Mouse (Mus musculus) limb, embryonic 12.5 days (tissue): ENCODE measurements around the gene Itga6. TPM values are rescaled to one million over a fixed set of nuclear protein-coding genes. Genes with fewer than 3 reads are reported as not detected.
A peak's percentile ranks its signal among the peaks of the same experiment; 100 is the strongest.

Source experiments
- ATAC-seq: fragments of 200-750 bp; cut with Nextera tagmentation; 2 replicates; pipeline ENCODE4 v1.8.0; 2017; ENCODE audit warnings: low read depth, moderate TSS enrichment; ENCODE audit not compliant: insufficient number of reproducible peaks, insufficient read depth, low FRiP score, low TSS enrichment
- H3K27ac ChIP-seq: fragments of 300-500 bp; sonication (generic); 2 replicates; pipeline ENCODE4 v1.5.1; 2016; ENCODE audit warnings: mild to moderate bottlenecking, moderate library complexity
- H3K27me3 ChIP-seq: fragments of 300-500 bp; sonication (generic); 2 replicates; pipeline ENCODE4 v1.6.1; 2016; ENCODE audit warnings: mild to moderate bottlenecking, moderate library complexity
- H3K36me3 ChIP-seq: fragments of 300-500 bp; sonication (generic); 2 replicates; pipeline ENCODE4 v1.6.1; 2016; ENCODE audit warnings: mild to moderate bottlenecking, moderate library complexity
- H3K4me1 ChIP-seq: fragments of 300-500 bp; sonication (generic); replicated peaks from 2 replicates; pipeline ENCODE4 v1.6.1; 2016
- H3K4me2 ChIP-seq: fragments of 300-500 bp; sonication (generic); 2 replicates; pipeline ENCODE4 v1.6.1; 2016; ENCODE audit warnings: mild to moderate bottlenecking, moderate library complexity
- H3K4me3 ChIP-seq: fragments of 300-500 bp; sonication (generic); replicated peaks from 2 replicates; pipeline ENCODE4 v1.5.1; 2016; ENCODE audit warnings: mild to moderate bottlenecking
- H3K9ac ChIP-seq: fragments of 300-500 bp; sonication (generic); replicated peaks from 2 replicates; pipeline ENCODE4 v1.6.1; 2016; ENCODE audit warnings: mild to moderate bottlenecking, moderate library complexity
- H3K9me3 ChIP-seq: fragments of 300-500 bp; sonication (generic); 2 replicates; pipeline ENCODE4 v1.6.1; 2016; ENCODE audit warnings: mild to moderate bottlenecking, moderate library complexity
- WGBS: fragments of 180-500 bp; shearing (Covaris S2); methylation state at CpG from one replicate; pipeline ENCODE4 v1.1.7; 2016; 5-methylcytosine and 5-hydroxymethylcytosine counted together
- polyA plus RNA-seq: library from polyadenylated mRNA; unstranded; fragments of >200 nt; fragmentation: Nextera tagmentation; extraction: Ambion mirVana; gene quantifications from 2 replicates; pipeline ENCODE4 v1.2.1, GENCODE M21; 2016

Itga6 gene
- polyA plus RNA-seq, 1 experiment from 2014 or later: 30.0 TPM

DNA sequence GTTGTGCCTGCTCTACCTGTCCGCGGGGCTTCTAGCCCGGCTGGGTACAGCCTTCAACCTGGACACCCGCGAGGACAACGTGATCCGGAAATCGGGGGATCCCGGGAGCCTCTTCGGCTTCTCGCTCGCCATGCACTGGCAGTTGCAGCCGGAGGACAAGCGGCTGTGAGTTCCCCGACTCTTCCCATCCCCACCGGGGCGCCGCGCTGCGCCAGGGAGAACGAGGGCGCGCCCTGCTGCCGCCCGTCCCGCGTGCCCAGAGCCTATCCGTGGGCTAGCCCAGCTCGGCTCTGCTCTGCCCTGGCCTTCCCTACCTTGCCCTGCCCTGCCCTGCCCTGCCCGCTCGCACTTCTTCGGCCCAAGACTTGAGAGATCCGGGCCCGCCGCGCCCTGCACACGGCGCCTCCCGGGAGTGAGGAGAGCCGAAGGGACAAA lies 41.8 kb downstream of the Itga6 start:
- WGBS: under 1% methylated on average over 40 of the region's 40 CpGs
- Histone ChIP-seq H3K4me2 (peak overlapping the region; percentile 75), H3K9ac (peak overlapping the region; percentile 62), H3K4me1 (peaks cover 12% of the 10 kb centered on the region), H3K27me3 (peaks cover 30% of the 10 kb centered on the region), H3K36me3 (no peaks in the 10 kb centered on the region), H3K27ac (peak overlapping the region; percentile 45), H3K9me3 (no peaks in the 10 kb centered on the region), H3K4me3 (peak overlapping the region; percentile 72)
- peak; percentile 72; the same call in 1 of the 2 replicates for ATAC-seq

DNA sequence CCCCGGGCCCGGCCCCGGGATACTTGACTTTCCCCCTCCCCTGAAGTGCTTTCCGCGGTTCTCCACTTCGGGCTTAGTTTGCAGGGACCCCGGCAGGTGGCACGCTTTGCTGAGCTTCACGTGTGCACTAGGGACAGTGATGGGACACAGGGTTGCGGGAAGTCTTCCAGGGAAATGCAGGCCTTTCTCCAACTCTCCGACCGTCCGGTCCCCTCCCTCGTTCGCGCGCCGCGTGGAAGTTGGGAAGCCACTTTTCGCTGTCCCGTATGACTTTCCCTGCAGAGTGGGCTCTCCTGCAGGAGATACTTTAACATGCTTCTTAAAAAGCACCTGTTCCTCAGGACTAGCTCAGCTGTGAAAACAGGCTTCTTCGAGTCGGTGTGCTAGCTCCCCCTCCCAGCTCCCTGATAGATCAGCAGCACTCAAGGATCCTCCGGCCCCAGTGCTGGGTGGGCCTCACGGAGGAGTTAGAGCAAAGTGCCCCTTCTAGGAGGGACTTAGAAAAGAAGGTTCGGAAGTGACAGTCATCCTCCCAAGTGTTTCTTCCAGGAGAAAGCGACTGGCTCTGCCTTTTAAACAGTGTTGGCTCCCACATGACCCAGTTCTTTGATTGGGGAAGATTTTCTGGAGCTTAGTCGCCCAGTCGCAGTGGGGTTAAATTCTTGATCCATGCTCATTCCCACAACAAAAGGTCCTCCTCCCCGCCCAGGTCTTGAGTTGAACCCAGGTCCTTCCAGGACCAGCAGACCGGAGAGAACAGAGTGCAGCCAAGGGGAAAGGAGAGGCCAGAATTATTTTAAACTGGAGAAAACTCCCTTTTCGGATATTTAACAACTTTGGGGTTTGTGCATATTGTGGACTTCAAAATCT lies 42.4 kb downstream of the Itga6 start:
- peak overlapping the region; percentile 75 for H3K4me2 ChIP-seq
- peaks cover 12% of the 10 kb centered on the region for H3K4me1 ChIP-seq
- H3K9ac ChIP-seq: peak overlapping the region; percentile 62
- H3K9me3 ChIP-seq: no peaks in the 10 kb centered on the region
- peak overlapping the region; percentile 72 for H3K4me3 ChIP-seq
- no peaks in the 10 kb centered on the region for H3K36me3 ChIP-seq
- no peak for ATAC-seq
- peaks cover 30% of the 10 kb centered on the region for H3K27me3 ChIP-seq
- no peak overlapping the region for H3K27ac ChIP-seq
- 3% methylated on average over 32 of the region's 32 CpGs for WGBS

DNA sequence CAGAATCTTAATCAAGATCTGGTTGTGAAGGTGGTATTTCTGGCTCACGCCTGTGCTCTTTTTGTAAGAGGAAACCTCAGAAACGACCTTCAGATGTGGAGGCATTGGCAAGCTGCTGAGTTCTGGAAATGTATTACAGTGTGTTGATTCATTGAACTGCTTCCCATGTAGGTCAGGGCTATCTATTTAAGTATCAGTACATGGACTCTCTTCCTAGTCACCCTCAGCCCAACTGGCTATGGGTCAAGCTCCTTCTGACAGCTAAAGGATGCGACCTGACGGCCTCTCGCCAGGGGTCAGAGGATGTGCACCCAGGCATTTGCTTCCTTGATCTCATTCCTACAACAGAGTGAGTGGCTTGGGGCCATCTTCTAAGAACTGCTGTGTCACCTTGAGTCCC lies 45.3 kb downstream of the Itga6 start:
- ATAC-seq: no peak
- Histone ChIP-seq H3K27me3 (peaks cover 24% of the 10 kb centered on the region), H3K9ac (no peak overlapping the region), H3K9me3 (no peaks in the 10 kb centered on the region), H3K4me2 (no peak overlapping the region), H3K27ac (no peak overlapping the region), H3K4me1 (peaks cover 19% of the 10 kb centered on the region), H3K36me3 (no peaks in the 10 kb centered on the region), H3K4me3 (no peak overlapping the region)
- WGBS: 76% methylated on average over 5 of the region's 5 CpGs

DNA sequence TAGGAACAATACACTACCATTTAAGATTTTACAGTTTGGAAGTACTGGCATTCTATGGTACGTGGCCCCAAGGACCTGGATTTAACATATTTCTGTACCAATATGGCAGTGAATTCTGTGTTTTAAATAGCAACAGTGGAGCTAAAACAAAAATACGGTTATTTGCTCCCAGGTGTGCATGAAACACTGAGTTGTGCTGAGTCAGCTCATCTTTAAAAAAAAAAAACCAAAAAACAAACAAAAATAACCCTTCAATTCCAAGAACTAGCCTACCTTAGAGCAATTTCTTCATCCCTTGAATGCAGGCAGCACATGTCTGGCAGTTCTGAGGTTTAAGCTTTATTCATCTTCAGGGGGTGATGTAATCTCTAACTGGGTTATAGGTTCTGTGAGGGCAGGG lies 45.8 kb downstream of the Itga6 start:
- Histone ChIP-seq H3K27me3 (peaks cover 24% of the 10 kb centered on the region), H3K36me3 (no peaks in the 10 kb centered on the region), H3K4me2 (no peak overlapping the region), H3K9ac (no peak overlapping the region), H3K27ac (no peak overlapping the region), H3K9me3 (no peaks in the 10 kb centered on the region), H3K4me1 (peaks cover 19% of the 10 kb centered on the region), H3K4me3 (no peak overlapping the region)
- WGBS: 86% methylated on average over 2 of the region's 2 CpGs
- no peak for ATAC-seq

GRCm38 (mm10) chr2:71794139-71794538 lies 48.7 kb downstream of the Itga6 start:
- Histone ChIP-seq H3K4me3 (no peak overlapping the region), H3K9ac (no peak overlapping the region), H3K36me3 (no peaks in the 10 kb centered on the region), H3K4me2 (no peak overlapping the region), H3K9me3 (no peaks in the 10 kb centered on the region), H3K27ac (no peak overlapping the region), H3K4me1 (peaks cover 11% of the 10 kb centered on the region), H3K27me3 (peaks cover 4% of the 10 kb centered on the region)
- ATAC-seq: no peak
- WGBS: 32% methylated on average over 6 of the region's 6 CpGs

GRCm38 (mm10) chr2:71796787-71797186 lies 51.4 kb downstream of the Itga6 start:
- H3K4me3 ChIP-seq: no peak overlapping the region
- WGBS: 73% methylated on average over 6 of the region's 6 CpGs
- H3K4me1 ChIP-seq: peaks cover 13% of the 10 kb centered on the region
- H3K27me3 ChIP-seq: no peaks in the 10 kb centered on the region
- no peak overlapping the region for H3K27ac ChIP-seq
- no peak for ATAC-seq
- no peaks in the 10 kb centered on the region for H3K36me3 ChIP-seq
- no peaks in the 10 kb centered on the region for H3K9me3 ChIP-seq
- H3K4me2 ChIP-seq: no peak overlapping the region
- H3K9ac ChIP-seq: no peak overlapping the region

DNA sequence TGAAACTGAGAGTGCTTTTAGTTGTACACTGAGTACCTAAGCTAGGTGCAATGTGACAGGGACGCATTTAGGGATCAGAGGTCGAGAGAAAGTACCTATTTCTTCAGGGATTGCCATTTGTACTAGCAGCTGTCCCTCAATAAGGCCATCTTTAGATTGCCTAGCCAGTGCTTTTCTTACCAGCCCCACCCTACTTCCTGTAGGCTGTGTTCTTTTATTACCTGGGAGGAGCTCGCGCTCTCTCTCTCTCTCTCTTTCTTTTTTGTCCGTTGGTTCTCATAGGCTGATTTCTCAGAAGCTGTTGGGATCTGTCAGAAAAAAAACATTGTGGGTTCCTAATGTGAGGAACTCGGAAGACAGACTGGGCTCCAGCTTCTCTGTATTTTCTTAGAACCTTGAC lies 55.4 kb downstream of the Itga6 start:
- Histone ChIP-seq H3K4me2 (no peak overlapping the region), H3K4me1 (0 out of 2 replicates have a peak, but pooled peaks cover 2% of the 10 kb centered on the region), H3K36me3 (no peaks in the 10 kb centered on the region), H3K27ac (no peak overlapping the region), H3K9ac (no peak overlapping the region), H3K4me3 (no peak overlapping the region), H3K9me3 (no peaks in the 10 kb centered on the region), H3K27me3 (no peaks in the 10 kb centered on the region)
- no peak for ATAC-seq
- 59% methylated on average over 6 of the region's 6 CpGs for WGBS

GRCm38 (mm10) chr2:71801691-71802090 lies 56.3 kb downstream of the Itga6 start:
- Histone ChIP-seq H3K4me1 (0 out of 2 replicates have a peak, but pooled peaks cover 2% of the 10 kb centered on the region), H3K27ac (no peak overlapping the region), H3K27me3 (no peaks in the 10 kb centered on the region), H3K4me2 (no peak overlapping the region), H3K36me3 (no peaks in the 10 kb centered on the region), H3K9me3 (no peaks in the 10 kb centered on the region), H3K9ac (no peak overlapping the region), H3K4me3 (no peak overlapping the region)
- ATAC-seq: no peak
- WGBS: 67% methylated on average over 7 of the region's 7 CpGs

DNA sequence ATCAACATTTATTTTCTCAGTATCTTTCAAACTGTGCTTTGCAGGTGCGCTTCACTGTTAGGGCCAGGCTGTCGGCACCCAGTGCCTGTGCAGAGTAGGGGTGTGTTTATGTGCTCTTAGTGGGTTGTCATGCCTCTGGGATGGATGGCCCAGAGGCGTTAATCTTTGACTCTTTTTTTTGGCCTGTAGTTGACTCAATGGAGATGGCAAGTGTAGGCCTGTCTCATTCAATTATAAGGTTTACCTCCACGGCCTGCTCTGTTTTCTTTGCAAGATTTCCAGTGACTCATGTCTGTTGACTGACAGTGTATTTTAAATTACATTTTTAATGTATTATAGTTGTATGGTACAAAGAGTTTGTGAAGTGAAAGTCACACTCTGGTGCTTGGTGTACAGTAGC lies 56.7 kb downstream of the Itga6 start:
- no peaks in the 10 kb centered on the region for H3K9me3 ChIP-seq
- 0 out of 2 replicates have a peak, but pooled peaks cover 2% of the 10 kb centered on the region for H3K4me1 ChIP-seq
- H3K27ac ChIP-seq: no peak overlapping the region
- no peaks in the 10 kb centered on the region for H3K27me3 ChIP-seq
- no peaks in the 10 kb centered on the region for H3K36me3 ChIP-seq
- whole genome bisulfite sequencing: 82% methylated on average over 4 of the region's 4 CpGs
- ATAC-seq: no peak
- H3K9ac ChIP-seq: no peak overlapping the region
- H3K4me2 ChIP-seq: no peak overlapping the region
- no peak overlapping the region for H3K4me3 ChIP-seq

DNA sequence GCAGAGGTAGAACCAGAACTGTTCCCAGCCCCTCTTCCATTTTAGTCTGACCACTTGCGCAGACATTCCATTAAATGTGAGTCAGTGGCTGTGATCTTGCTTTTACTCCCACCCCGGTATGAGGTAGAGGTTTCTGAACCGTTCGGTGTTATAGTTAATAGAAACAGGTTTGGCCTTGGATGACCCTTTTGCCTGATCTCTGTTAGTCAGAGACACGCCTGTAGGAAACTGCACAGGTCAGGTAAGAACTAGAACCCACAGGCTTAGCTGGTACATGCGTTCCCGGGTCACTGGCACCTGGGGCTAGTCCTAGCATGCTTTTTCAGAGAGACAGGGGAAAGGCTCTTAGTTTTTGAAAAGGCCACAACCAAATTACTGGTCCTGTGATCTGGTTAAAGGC lies 59.7 kb downstream of the Itga6 start:
- Histone ChIP-seq H3K4me3 (no peak overlapping the region), H3K36me3 (no peaks in the 10 kb centered on the region), H3K4me2 (no peak overlapping the region), H3K27me3 (no peaks in the 10 kb centered on the region), H3K9me3 (no peaks in the 10 kb centered on the region), H3K4me1 (0 out of 2 replicates have a peak, but pooled peaks cover 2% of the 10 kb centered on the region), H3K9ac (no peak overlapping the region), H3K27ac (no peak overlapping the region)
- ATAC-seq: no peak
- 82% methylated on average over 7 of the region's 7 CpGs for WGBS

DNA sequence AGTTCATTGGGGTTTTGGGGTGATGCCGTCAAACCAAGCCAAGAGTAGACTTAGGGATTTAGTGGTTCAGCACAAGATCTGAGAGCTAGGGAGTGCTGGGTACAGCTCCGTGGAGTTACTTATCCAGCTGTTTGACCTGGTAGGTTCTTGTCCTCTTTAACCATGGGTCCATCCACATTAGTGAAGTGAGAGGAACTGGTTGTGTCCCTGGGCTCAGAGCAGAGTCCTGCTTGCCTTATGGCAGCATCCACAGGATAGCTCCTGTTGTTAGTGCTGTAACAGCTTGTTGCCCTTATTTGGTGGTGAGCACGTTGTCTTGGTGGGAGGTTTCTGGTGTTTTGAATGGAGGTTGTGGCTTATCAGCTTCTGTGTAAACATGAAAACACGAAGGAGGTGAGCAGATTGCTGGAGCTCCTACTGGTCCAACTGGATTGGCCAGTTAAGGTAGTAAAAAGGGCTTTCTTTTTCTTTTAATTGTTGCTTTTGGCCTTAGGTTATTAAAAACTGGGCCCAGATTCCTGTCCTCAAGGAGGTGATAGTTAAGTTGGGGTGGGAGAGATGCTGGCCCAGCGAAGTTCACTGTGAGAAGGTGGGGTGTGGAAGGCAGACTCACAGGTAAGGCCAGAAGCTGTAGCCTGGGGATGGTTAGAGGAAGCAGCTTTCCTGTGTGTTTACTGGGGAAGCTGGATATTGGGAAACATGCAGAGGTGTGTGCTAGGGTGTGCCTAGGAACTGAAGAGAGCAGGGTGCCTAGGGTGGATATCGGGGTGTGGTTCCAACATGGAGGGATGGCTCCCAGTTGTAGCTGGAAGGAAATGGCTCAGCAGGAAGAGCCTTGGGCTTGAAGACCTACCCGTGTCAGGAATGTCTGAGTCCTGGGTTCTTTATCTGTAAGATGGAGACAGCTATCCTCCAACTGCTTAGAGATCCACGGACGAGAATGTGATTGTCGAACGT lies 60.5 kb downstream of the Itga6 start:
- no peaks in the 10 kb centered on the region for H3K9me3 ChIP-seq
- H3K9ac ChIP-seq: no peak overlapping the region
- 0 out of 2 replicates have a peak overlapping the region, but pooled peaks have one; percentile 7 for H3K27ac ChIP-seq
- no peaks in the 10 kb centered on the region for H3K36me3 ChIP-seq
- ATAC-seq: no peak
- WGBS: 67% methylated on average over 11 of the region's 11 CpGs
- no peaks in the 10 kb centered on the region for H3K27me3 ChIP-seq
- 0 out of 2 replicates have a peak, but pooled peaks cover 2% of the 10 kb centered on the region for H3K4me1 ChIP-seq
- no peak overlapping the region for H3K4me2 ChIP-seq
- H3K4me3 ChIP-seq: no peak overlapping the region
